Mouse (Mus musculus) small intestine, adult 2 months (tissue): ENCODE measurements at regions not wholly inside any gene's neighbourhood (a gene's known extent, or its start where the extent isn't known, plus 50 kb on each side); places are given as distances from the start of the nearest gene placed in this dataset.

ENCODE experiments used
- CTCF ChIP-seq: fragments of 200-500 bp; IDR thresholded peaks from 2 replicates; pipeline ENCODE4 v1.5.1; 2012; ENCODE audit warnings: low read depth, mild to moderate bottlenecking, control low read depth, inconsistent platforms, low read length, moderate library complexity, mixed read lengths; ENCODE audit not compliant: insufficient replicate concordance, insufficient read length; ENCODE audit errors: extremely low read depth
- POLR2A ChIP-seq: fragments of 200-500 bp; IDR thresholded peaks from 2 replicates; pipeline ENCODE4 v1.6.1; 2012; ENCODE audit warnings: low read depth, mild to moderate bottlenecking, control low read depth, inconsistent platforms, low read length, moderate library complexity

- TF ChIP-seq CTCF = no peak
- no peak for TF ChIP-seq POLR2A
These were observed 107.2 kb upstream of the Mdm1 start for GRCm38 (mm10) chr10:118034401-118034800.
